Mouse (Mus musculus) cerebellum, postnatal 36 days (tissue): Measurements from ENCODE around the gene Wfikkn2.

ENCODE experiments used
- DNase-seq, 2 experiments: peaks; one replicate each; pipeline ENCODE4 v3.0.0; 2021 to 2022; ENCODE audit warnings: mixed read lengths in 2 of 2

Wfikkn2 gene

DNA sequence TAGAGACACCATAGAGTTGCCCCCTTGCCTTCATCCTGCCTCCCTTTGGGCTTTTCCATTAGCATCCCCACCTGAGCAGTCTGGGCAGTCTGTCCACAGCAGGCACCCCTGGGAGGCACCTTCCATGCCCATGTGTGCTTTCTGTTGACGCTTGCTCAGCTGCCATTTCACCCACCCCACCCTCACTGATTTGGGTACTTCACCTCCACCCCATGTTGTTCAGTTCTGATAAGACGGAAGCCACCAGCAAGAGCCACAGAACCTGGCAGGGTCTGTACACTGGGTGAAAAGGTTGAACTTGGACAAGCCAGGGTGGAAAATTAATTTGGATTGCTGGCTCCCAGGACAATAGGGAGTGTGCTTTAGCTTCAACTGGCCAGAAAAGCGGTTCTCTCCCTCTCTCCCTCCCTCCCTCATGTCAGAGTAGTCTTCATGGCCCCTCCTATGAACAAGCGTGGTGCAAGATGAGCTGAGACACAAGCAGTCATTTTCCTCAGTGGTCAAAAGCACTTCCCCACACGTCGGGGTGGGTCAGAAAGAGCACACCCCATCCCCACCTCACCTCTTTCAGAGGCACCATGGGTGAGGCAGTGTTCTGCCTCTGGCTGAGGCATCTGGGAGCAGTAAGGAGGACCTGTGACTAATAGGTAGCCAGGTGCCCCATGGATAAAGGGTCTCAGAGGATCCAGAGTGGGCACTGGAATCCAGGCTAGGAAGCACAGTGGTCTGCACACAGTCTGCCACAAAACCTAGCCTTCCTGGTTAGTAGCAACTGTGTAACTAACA is 16.0 kb upstream of the Wfikkn2 start:
- no peak for DNase-seq

DNA sequence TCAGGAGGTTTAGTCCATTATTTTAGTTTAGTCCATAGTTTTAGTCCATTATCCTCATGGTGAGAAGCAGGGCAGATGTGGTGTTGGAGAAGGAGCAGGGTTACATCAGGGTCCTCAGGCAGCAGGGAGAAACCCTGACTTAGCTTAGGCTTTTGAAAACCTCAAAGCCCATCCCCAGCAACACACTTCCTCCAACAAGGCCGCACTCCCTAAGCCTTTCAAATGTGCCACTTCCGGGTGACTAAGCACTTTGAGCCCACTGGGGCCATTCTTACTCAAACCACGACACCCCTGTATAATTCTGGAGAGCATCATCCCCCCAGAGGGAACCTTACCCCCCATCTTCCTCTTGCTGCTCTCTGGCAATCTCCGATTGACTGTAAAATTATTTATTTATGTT is 14.0 kb upstream of the Wfikkn2 start:
- DNase-seq = no peak

DNA sequence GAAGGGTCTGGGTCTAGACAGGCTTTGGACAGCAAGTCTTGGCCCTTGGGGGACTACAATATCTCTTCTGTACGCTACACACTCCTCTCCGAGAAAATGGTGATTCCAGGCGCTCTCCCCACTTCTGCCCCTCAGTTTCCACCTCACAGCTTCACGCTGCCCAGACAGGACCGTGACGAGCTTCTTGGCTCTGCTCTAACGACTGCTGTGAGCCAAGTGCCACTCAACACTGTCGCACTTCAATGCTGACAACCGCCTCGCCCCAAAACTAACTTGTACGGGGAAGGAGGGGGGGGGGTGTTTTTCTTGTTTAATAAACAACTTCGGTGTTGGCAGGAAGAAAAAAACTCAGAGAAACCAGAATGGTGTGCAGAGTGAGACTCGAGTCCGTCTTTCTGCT is 12.2 kb upstream of the Wfikkn2 start:
- DNase-seq = no peak

DNA sequence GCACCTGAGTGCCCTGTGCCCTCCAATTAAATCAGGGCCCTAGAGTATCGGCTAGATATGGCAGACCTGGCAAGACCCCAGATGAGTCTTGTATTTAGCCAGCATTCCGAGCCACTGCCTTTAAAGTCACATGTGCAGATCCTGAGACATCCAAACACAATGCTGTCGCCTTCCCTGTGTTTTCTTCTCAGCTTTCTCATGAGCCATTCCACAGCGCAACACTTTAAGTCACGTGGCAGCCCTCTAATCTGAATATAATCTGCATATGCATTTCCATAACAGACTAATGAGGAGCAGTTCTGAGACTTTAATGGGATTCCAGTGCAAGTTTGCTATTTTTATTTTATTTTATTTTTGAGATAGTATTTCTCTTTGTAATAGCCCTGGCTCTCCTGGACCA is 9.9 kb upstream of the Wfikkn2 start:
- no peak for DNase-seq

DNA sequence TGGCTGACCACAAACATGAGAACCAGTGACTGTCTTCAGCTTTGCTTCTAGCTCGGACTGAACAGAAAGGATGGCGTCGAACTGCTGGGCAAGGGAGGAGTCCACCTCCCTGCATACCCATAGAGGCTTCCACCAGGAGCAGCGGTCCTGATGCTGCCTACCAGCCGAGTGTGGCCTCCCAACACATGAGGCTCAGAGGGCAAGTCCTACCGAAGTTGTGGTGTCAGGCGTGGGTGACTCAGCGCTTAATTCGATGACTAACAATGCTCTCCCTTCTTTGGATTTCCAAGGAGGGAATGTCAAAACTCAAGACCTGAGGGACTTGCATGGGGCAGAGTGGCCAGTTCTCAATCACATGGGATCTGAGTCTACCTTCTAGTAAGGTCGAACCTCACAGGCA is 7.9 kb upstream of the Wfikkn2 start:
- no peak for DNase-seq

DNA sequence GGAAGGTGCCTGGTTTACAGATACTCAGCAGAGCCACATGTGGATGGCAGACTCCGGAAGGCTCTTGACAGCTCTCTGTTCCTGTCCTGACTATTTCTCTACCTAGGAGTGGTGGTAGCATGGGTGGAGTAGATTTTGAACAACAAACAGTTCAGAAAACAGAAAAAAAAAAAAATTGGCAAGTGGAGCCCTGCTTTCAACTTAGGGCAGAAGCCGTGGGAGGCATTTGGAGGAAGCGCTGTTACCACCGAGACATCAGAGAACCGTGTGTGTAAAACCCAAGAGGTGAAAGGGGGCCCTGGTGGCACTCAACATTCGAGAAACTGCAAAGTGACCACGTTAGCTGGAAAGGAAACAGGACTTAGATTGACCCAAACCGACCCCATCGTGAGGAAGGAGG is 7.4 kb upstream of the Wfikkn2 start:
- DNase-seq = no peak

DNA sequence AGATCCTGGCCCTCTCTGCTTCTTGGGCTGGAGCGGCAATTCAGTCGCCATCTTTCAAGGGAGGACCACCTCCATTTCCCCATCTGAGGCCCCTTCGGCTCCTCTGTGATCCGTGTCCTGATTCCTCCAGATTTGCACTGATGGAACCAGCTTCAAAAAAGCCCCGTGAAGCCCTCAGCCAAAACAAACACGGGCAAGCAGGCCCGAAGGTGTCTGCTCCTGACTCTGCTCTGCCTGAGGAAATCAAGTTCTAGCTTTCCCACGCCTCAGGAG is 920 bp upstream of the Wfikkn2 start:
- no peak for DNase-seq

DNA sequence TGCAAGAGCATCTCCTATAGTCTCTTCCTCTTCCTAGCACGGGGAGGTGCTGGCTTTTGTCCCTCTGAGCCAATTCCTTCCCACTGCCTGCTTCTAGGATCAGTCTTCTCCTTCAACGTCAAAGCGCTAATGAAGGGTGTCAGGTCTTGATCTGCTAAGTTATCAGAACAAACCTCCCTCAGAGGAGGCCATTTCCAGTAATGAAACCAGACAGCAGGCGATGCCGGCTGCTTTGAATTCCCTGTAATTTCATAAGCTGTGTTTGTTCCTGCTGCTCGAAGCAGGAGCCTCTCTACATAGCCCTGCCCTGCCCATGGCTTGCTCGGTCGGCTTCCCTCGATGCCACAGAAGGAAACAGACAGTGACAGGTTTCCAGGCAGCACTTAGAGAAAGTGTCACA is 1.4 kb downstream of the Wfikkn2 start:
- no peak for DNase-seq

DNA sequence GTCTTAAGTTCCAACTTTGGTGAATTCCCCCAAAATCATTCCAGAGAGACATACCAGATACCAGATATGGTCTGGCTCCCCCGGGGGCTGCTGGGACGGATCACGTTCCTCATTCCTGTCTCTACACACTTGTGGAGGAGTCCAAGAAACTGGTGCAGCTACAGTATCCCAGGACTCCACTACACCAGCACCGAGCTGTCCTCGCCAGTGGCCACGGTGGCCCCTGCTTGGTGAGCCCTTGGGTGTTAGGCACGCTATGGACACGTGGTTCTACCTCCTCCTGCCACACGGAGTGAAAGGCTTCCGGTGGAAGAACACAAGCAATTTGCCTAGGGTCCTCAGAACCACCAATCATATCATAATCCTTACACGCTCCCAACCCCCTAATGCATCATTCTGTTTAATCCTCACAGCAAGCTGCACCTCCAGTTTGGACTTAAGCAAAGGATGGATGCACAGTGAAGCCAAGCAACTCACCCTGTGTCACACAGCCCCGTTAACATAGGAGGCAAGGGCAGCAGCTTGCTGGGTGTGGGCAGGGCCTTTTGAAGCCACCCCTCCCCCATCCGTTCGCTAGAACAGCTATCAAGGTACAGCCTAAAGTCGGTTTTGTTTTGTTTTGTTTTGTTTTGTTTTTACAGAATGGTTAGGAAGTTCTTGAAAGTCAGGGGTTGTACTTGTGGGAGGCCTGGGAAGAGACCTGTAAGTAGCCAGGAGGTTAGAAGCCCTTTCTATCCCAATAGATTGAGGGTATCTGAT is 2.2 kb downstream of the Wfikkn2 start:
- no peak for DNase-seq

DNA sequence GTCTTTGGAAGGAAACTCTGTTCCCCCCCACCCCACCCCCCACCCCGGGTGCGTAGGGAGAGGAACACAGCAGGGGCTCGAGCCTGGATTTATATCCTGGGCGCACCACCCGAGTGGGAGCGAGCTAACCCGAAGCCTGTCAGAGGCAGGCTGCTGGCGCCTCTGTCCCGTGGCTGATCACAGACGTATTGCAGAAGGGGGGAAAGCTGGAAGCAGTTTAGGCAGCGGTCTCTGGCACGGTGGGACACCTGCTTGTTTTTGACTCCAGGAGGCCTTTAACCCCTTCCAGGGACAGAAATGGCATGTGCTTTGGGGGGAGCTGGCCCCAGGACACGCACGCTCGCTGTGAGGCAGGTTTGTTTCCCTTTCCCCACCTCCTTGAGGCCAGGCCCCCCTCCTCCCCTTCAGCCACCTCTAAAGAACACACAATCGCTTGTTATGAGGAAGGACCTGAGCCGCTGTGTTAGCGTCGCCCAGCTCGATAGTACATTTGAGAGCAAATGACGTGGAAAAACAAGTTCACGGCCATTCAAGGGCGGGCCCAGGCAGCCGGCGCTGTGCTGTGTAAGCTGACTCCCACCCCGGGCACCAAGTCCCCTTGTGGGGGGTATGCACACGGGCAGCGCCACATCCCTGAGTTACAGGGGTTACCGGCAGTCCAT is 2.9 kb downstream of the Wfikkn2 start:
- no peak for DNase-seq

DNA sequence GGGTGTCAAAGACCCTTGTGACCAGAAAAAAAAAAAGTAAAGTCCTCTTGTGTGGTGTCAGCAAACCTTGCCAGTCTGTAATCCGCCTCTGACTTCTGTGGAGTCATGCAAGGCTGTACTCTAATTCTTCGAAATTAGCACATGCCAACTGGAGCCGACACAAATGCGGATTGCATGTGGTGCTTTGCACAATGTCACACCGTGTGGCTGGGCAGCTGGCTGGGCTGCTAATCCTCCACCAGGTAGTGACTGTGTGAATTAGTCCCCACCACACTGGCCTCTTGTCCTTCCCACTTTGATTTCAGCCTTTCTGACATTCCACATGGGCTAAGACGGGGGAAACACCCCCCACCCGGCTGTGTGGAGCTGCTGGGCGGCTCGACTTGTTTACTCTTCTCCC is 6.1 kb downstream of the Wfikkn2 start:
- DNase-seq = no peak

DNA sequence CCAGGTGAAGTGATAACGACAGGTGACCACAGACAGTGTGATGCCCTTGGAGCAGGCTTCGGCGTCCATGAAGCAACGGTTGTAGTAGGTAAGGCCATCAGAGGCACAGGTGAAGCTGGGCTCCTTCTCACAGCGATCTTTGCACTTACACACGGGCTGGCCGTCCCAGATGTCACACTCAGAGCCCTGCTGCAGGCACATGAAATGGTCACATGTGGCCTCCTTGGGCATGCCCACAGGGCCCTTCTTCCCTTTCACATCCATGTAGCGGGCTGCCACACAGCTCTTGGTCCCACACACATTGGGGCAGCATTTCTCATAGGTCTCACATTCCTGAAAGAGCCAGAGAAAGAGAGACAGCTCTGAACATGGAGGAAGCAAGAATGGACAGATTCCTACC is 7.0 kb downstream of the Wfikkn2 start:
- no peak for DNase-seq

DNA sequence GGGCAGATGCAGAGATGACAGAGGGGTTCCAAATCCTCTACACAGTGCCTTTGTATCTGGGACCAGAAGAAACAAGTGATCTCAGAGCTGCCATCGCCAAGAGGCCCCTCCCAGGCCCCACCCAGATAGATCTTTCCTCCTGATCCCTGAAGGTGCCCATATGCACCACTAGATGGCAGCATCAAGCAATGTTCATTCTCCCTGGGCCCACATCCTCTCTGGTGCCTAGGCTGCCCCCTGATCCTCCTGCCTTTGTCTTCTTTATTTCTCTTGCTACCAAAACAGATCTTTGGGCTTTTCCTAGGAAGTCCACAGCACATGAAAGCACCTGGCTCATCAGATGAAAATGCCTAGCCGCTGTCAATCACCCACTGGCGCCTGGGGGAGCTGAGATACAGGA is 9.7 kb downstream of the Wfikkn2 start:
- DNase-seq = peak; percentile 74 to 77

DNA sequence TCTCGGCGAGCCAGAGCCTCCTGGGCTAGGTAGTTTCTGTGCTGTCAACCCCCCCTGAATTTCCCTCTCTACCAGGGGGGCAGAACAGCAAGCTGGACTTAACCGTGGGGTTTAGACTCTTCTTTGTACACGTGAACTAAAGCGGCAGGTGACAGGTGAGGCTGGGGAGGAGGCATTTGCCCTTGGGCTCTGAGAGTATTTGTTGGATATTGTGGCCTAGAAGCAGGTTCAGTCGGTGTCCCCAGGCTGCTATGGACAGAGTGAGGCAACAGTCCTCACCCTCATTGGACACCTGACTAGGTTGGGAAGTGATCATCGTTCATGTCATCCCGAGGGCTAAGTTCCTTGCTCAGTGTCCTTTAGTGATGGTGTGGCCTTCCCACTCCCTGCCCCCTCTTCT is 10.9 kb downstream of the Wfikkn2 start:
- no peak for DNase-seq

DNA sequence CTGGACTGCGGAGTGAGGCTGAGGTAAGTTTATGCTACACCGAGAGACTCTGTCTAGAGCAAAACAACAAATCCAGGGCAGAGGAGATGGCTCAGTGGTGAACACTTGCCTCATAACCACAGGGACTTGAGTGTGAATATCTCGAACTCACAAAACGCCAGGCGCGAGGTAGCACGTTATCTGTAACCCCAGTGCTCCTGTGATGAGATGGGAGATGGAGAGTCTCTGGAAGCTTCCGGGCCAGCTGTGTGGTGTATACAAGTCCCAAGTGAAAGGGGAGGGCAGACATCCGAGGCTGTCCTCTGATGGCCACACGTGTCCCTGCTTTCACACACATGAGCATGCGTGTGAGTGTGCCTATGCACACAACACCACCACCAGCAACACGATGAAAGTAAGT is 11.4 kb downstream of the Wfikkn2 start:
- no peak for DNase-seq

DNA sequence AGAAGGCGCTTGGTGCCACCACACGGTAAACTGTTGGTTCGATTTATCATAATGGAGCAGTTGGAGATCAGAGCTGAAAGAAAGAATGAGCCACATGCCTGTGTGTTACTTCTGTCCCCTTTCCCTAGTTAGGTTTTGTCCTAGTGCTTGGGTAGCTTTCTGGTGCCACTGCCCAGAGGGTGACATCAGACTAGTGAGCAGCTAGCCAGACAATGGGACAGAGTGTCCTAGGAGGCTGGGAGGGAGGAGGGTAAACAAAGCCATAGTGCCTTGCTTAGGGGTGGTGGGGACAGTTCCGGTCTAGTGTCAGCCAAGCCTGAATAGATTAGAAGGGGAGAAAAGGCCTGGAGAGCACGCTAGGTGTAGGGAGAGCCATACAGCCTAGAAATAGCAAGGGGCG is 12.4 kb downstream of the Wfikkn2 start:
- DNase-seq = no peak

DNA sequence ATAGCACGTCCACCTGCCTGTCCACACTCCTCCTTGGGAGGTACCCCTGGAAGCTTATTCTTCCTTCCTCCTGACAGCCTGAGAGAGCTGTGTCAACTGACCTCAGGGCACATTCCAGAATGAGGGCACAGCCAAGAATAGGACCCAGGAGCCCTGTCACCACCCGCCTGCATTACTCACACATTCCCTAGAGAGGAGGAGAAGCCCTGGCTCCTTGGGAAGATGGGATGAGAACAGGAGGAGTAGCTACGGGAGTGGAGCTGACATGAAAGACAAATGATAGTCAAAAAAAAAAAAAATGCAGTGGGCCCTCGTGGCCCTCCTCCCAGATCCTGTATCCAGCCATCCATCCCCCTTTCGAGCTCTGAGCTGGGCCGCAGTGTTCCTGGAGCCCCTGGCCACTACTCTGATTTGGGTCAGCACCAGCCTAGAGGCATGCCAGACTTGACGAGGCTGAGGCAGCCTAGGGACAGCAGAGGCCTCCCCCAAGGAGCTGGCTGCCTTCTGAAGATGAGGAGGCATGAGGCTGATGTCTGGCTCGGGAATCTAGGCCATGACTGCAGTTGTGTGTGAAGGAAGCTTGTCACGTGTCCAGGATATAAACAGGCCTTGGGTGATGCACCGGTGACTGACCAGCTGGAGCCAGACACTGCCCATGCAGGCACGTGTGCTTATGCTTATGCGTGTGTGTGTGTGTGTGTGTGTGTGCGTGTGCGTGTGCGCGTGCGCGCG is 13.8 kb downstream of the Wfikkn2 start:
- DNase-seq = no peak

DNA sequence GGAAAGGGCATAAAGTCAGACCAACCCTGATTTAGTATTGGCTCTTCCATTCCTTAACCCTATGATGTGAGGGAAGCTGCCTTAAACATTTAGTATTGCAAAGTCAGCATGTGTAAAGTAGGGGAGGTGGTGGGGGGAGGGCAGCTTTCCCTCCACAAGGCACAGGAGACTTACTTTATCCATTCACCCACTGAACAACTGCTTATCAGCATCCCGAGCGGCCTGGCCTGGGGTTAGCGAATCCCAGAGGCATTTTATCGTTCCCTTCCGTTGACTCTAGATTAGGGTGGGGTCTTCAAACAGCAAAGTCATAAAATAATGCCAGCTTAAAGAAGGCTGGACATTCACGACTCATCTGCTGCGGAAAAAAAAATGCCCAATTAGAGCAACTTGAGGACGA is 15.6 kb downstream of the Wfikkn2 start:
- no peak for DNase-seq

DNA sequence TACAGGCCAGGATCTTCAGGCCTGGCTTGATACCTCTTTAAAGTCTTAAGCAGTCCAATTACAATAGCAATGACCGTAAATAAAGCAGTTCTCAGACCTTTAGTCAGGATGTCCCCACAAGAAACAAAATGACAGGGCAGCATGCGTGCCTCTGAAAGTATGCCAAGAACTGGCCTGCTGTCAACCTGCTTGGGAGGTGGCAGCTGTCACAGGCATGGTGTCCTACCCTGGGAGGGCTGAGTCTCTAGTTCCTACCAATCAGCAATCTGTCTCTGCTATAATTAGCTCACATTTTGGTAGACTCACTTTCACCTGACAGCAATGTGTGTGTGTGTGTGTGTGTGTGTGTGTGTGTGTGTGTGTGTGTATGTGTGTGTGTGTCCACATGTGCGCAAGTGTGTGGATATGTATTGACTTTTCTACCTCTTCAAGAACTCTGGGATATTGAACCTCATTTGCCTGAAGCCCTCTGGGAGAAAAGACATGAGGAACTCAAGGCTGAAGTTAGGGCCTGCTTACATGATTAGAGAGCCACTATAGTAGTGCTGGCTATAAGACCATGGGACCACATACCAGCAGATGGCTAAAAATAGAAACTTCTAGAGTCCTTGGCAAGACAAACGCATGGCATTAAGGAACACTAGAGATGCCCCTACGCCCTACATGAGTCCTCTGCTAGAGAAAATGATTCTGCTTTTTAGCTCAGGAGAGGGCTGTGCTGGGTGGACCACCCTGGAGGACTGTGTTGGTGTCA is 16.4 kb downstream of the Wfikkn2 start:
- peak; percentile 79 to 80 for DNase-seq

DNA sequence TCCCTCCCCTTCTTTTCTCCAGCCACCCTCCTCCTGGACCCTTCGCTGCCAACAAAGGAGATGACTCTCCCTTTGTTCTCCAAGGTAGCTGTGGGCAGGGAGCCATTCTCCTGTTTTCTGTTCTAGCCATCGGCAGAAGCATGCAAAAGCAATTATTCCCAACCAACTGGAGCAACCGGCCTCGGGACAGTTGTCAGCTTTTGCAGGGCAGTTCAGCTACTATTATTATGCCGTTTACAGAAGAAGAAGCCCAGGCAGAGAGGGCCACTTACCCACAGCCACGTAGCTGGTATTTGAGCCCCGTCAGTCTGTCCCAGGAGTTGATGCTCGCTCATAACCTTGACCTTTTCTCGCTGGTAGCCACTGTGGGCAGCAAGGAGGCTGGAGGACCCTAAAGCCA is 17.4 kb downstream of the Wfikkn2 start:
- peak; percentile 38 to 49 for DNase-seq

DNA sequence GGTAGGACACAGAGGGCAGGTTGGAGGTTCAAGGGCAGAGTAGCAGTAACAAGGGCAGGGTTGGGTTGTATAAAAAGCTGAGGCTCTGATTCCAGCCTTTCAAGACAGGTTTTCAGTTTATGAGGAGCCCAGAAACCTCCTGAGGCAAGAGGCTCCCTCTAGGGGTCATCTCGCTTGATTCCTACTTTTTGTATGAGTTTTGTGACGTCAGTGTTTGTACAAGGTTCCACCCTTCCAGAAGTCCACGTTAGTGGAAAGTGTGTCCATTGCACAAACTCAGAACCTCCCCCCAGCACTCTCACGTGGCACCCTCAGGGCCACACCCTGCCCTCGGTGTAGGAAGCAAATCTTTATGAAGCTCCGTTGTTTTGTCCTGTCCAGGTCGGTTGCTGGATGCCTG is 19.8 kb downstream of the Wfikkn2 start:
- peak in 1 of 2 experiments; percentile 51 for DNase-seq

DNA sequence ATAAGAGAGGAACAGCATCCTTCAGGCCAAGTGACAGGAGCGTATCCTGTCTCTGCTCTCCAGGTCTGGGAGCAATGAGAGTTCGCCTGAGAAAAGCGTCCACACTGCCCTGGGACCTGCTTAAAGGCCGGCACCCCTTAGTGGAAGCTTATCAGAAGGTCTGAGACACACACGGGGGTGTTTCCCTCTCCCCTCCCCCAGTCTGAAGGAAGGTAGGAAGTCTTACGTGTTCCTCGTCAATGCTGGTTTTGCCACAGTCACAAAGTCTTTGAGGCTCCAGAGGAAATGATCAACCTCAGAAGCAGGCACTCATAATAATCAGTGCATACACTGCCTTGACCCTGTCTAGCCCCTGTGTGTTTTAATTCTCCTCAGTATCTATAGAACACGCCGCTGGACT is 22.3 kb downstream of the Wfikkn2 start:
- no peak for DNase-seq

DNA sequence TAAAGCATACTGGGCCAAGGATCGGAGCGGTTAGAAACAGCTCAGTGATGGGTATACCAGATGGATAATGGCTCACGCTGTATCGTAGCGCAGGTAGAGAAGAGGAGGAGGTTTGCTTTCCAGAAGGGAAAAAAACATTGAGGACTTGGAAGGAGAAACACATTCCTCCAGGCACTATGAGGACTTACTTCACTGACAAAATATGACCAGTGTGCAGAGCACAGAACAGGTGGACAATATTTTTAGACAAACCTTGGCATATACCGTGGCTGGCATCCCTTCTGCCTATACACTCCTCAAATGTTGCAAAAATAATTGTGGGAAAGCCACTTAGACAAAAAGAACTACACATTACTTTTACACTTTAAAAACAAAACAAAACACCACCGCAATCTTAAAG is 24.5 kb downstream of the Wfikkn2 start:
- no peak for DNase-seq
